Mouse (Mus musculus) spleen, adult 2 months (tissue): ENCODE data around the gene Rhbdl2.

Experiments
- CTCF ChIP-seq: fragments of 200-500 bp; IDR thresholded peaks from 2 replicates; pipeline ENCODE4 v1.5.1; 2011; ENCODE audit warnings: mild to moderate bottlenecking, inconsistent platforms; ENCODE audit not compliant: insufficient read depth, insufficient read length, insufficient replicate concordance; ENCODE audit errors: extremely low read depth
- POLR2A ChIP-seq: fragments of 200-500 bp; IDR thresholded peaks from 2 replicates; pipeline ENCODE4 v1.6.1; 2011; ENCODE audit warnings: low read depth, low read length, inconsistent platforms

- no peak for TF ChIP-seq POLR2A
- TF ChIP-seq CTCF: no peak
Observed at GRCm38 (mm10) chr4:123856888-123857287, 69.2 kb downstream of the Rhbdl2 start.
